Mouse (Mus musculus): ENCODE data around the gene Hcar2. TPM values are rescaled to one million over a fixed set of nuclear protein-coding genes. Genes with fewer than 3 reads are reported as not detected.

Hcar2 gene
- total RNA-seq, 4 experiments from 2014 or later = 0.12 to 2.0 (median 0.22) TPM; not detected in 1

Other genes with a start within 250 kb of the Hcar2 start
- gene Clip1, start 180.9 kb downstream of the Hcar2 start, total RNA-seq (2022) = 100 to 1,000 TPM; 213 to 261 (median 228) TPM
- 10 to 100 TPM; 18.3 to 22.5 (median 20.3) TPM for gene Zcchc8, start 144.4 kb downstream of the Hcar2 start, total RNA-seq (2022)
- 10 to 100 TPM; 33.8 to 42.7 (median 39.4) TPM for gene Rsrc2, start 116.1 kb downstream of the Hcar2 start, total RNA-seq (2022)
- gene Kntc1, start 115.8 kb downstream of the Hcar2 start, total RNA-seq (2022) = under 1 TPM; 0.11 to 0.53 (median 0.42) TPM
- gene Hcar1, start 14.5 kb upstream of the Hcar2 start, total RNA-seq (2022) = under 1 TPM; 0.31 to 0.52 (median 0.42) TPM
- 10 to 100 TPM; 45.9 to 52.4 (median 50.6) TPM for gene Denr, start 41.7 kb upstream of the Hcar2 start, total RNA-seq (2022)
- gene Gm43518, start 61.9 kb upstream of the Hcar2 start, total RNA-seq (2022) = under 1 TPM in 1 of 4 experiments, not detected in 3; 0.92 TPM
- gene Ccdc62, start 65.2 kb upstream of the Hcar2 start, total RNA-seq (2022) = 1 to 10 TPM in 3 of 4 experiments, under 1 TPM in 1; 0.60 to 3.8 (median 2.0) TPM
- gene Hip1r, start 108.1 kb upstream of the Hcar2 start, total RNA-seq (2022) = 10 to 100 TPM; 11.5 to 15.5 (median 13.7) TPM
- gene Vps37b, start 166.8 kb upstream of the Hcar2 start, total RNA-seq (2022) = 10 to 100 TPM; 13.7 to 24.0 (median 16.5) TPM
- gene Abcb9, start 230.3 kb upstream of the Hcar2 start, total RNA-seq (2022) = 10 to 100 TPM in 3 of 4 experiments, 1 to 10 TPM in 1; 9.5 to 11.9 (median 11.1) TPM
- 10 to 100 TPM; 14.1 to 20.7 (median 19.2) TPM for gene Ogfod2, start 246.8 kb upstream of the Hcar2 start, total RNA-seq (2022)

Measured in heart, adult 8-10 months (tissue).